Mouse (Mus musculus) embryonic facial prominence, embryonic 13.5 days (tissue): ENCODE measurements around the gene Large2. TPM values are rescaled to one million over a fixed set of nuclear protein-coding genes. Genes with fewer than 3 reads are reported as not detected.

Experiments used
- ATAC-seq: fragments of 200-750 bp; cut with Nextera tagmentation; 2 replicates; pipeline ENCODE4 v1.8.0; 2017; ENCODE audit warnings: low read depth; ENCODE audit not compliant: insufficient number of reproducible peaks, insufficient read depth, low FRiP score, low TSS enrichment
- H3K27ac ChIP-seq: fragments of 300-500 bp; sonication (generic); 2 replicates; pipeline ENCODE4 v1.5.1; 2015; ENCODE audit warnings: moderate library complexity, mild to moderate bottlenecking, inconsistent platforms
- H3K27me3 ChIP-seq: fragments of 300-500 bp; sonication (generic); 2 replicates; pipeline ENCODE4 v1.6.1; 2015; ENCODE audit warnings: mild to moderate bottlenecking, inconsistent platforms
- H3K36me3 ChIP-seq: fragments of 300-500 bp; sonication (generic); 2 replicates; pipeline ENCODE4 v1.6.1; 2015; ENCODE audit warnings: mild to moderate bottlenecking, inconsistent platforms
- H3K4me1 ChIP-seq: fragments of 300-500 bp; sonication (generic); 2 replicates; pipeline ENCODE4 v1.6.1; 2015; ENCODE audit warnings: inconsistent platforms
- H3K4me2 ChIP-seq: fragments of 300-500 bp; sonication (generic); 2 replicates; pipeline ENCODE4 v1.6.1; 2015; ENCODE audit warnings: moderate library complexity, mild to moderate bottlenecking, inconsistent platforms
- H3K4me3 ChIP-seq: fragments of 300-500 bp; sonication (generic); 2 replicates; pipeline ENCODE4 v1.5.1; 2015; ENCODE audit warnings: mild to moderate bottlenecking, inconsistent platforms
- H3K9ac ChIP-seq: fragments of 300-500 bp; sonication (generic); 2 replicates; pipeline ENCODE4 v1.6.1; 2015; ENCODE audit warnings: mild to moderate bottlenecking, inconsistent platforms
- H3K9me3 ChIP-seq: fragments of 300-500 bp; sonication (generic); 2 replicates; pipeline ENCODE4 v1.6.1; 2016; ENCODE audit warnings: inconsistent platforms
- WGBS: fragments of 180-500 bp; shearing (Covaris S2); methylation state at CpG from one replicate; pipeline ENCODE4 v1.1.7; 2015; ENCODE audit warnings: mixed read lengths; 5-methylcytosine and 5-hydroxymethylcytosine counted together
- polyA plus RNA-seq: library from polyadenylated mRNA; unstranded; fragments of >200 nt; fragmentation: Nextera tagmentation; extraction: Ambion mirVana; gene quantifications from 2 replicates; pipeline ENCODE4 v1.2.1, GENCODE M21; 2015

The Large2 gene
- polyA plus RNA-seq, 1 experiment from 2014 or later: 16.9 TPM

DNA sequence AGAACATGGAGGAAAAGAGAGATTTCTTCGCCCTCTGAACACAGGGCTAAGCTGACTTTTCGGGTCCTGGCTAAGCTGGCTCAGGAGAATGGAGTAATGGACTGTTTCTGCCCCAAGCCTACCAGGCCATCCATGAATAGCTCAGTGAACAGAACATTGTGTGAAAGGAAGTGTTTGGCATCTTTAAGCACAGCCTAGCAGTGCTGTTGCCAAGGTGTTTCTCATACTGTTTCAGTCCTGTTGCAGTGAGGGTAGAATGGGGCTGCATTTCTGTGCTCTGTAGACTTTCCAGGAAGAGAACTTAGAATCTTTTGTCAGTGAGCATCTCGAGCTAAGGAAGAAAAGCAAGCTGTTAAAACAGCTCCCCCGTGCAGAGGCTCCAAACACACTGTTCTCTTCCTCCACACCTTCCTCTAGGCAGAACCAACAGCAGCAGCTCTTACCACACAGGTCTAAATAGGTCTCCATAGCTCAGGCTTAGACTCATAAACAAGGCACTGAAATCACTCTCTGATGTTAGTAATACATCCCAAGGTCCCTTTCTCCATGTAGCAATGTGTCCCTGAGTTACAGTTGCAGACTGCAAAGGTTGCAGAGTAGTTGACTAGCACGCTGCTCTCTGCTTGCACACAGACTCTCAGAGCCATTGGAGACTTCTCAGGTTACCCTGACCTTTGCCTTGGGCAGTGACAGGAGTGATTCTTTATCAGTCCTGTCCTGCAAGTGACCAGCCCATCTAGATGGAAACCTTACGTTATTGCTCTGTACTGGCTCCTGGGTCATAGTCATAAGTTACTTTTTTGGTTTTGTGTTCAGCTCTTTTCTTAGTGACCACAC lies 24.9 kb downstream of the Large2 start:
- H3K9ac ChIP-seq: no peak overlapping the region
- H3K4me1 ChIP-seq: no peaks in the 10 kb centered on the region
- no peaks in the 10 kb centered on the region for H3K27me3 ChIP-seq
- H3K9me3 ChIP-seq: no peaks in the 10 kb centered on the region
- no peak overlapping the region for H3K27ac ChIP-seq
- no peak overlapping the region for H3K4me3 ChIP-seq
- peaks cover 76% of the 10 kb centered on the region for H3K36me3 ChIP-seq
- ATAC-seq: no peak
- H3K4me2 ChIP-seq: no peak overlapping the region
- WGBS: 54% methylated on average over 6 of the region's 6 CpGs

DNA sequence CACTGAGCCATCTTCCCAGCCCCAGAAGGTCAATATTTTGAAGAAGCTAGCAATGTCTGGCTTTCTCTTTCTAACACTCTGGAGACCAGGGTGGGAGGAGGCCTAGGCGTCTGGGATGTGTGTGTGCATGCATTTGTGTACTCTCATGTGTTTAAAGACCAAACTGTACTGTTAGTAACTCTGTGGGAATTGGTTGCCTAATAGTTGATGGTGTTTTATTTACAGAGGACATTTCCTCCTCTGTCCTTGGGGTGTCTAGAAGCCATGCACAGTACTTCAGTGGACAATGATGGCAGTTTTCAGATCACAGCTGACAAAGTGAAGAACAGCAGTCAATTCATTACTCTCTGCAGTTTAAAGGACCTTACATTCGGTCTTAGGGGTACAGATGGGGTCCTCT lies 27.5 kb downstream of the Large2 start:
- no peak overlapping the region for H3K4me3 ChIP-seq
- H3K4me2 ChIP-seq: no peak overlapping the region
- peaks cover 83% of the 10 kb centered on the region for H3K36me3 ChIP-seq
- WGBS: 90% methylated on average over 2 of the region's 2 CpGs
- H3K9me3 ChIP-seq: no peaks in the 10 kb centered on the region
- H3K9ac ChIP-seq: no peak overlapping the region
- H3K27me3 ChIP-seq: no peaks in the 10 kb centered on the region
- no peak for ATAC-seq
- no peak overlapping the region for H3K27ac ChIP-seq
- H3K4me1 ChIP-seq: no peaks in the 10 kb centered on the region

DNA sequence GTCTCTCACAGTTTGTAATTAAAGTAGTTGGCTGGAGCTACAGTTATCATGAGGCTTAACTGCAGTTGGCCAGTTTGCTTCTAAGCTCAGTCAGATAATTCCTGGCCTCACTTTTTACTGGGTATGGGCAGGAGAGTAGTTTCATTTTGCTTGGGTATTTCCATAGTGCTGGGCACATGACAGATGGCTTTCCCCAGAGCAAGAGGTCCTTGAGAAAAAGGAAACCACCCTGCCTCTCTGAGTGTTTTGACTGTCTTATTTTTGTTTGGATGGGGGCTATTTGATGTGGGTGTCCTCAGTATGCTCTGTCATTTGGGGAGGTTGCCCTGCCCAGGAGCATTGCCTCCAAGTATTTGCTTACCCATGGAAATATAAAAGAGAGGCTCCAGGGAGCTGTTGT lies 32.3 kb downstream of the Large2 start:
- no peak overlapping the region for H3K4me2 ChIP-seq
- H3K27ac ChIP-seq: no peak overlapping the region
- no peak overlapping the region for H3K9ac ChIP-seq
- H3K9me3 ChIP-seq: no peaks in the 10 kb centered on the region
- no peak overlapping the region for H3K4me3 ChIP-seq
- H3K27me3 ChIP-seq: no peaks in the 10 kb centered on the region
- no peak for ATAC-seq
- no peaks in the 10 kb centered on the region for H3K4me1 ChIP-seq
- H3K36me3 ChIP-seq: peaks cover 68% of the 10 kb centered on the region

DNA sequence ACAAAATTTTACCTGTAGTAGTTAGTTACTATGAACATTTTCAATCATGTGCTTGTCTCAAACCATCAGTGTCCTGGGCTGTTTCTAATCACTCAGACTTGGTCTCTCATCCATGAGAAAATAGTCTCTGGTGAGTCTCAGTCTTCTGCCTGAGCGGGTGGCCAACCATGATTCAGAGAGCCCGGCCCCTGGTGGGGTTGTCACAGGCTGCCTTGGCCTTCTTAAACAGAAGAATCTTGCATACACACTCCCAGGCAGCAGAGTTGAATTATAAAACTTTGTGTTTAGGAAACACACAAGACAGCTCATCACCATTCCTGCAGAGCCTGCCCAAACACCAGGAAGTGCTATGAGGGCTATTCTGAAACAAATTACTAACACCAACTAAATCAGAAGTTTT lies 42.8 kb downstream of the Large2 start:
- Histone ChIP-seq H3K27ac (no peak overlapping the region), H3K9me3 (no peaks in the 10 kb centered on the region), H3K4me3 (no peak overlapping the region), H3K36me3 (peaks cover 79% of the 10 kb centered on the region), H3K4me2 (no peak overlapping the region), H3K4me1 (no peaks in the 10 kb centered on the region), H3K27me3 (no peaks in the 10 kb centered on the region), H3K9ac (no peak overlapping the region)
- 95% methylated on average over 2 of the region's 2 CpGs for WGBS
- no peak for ATAC-seq

DNA sequence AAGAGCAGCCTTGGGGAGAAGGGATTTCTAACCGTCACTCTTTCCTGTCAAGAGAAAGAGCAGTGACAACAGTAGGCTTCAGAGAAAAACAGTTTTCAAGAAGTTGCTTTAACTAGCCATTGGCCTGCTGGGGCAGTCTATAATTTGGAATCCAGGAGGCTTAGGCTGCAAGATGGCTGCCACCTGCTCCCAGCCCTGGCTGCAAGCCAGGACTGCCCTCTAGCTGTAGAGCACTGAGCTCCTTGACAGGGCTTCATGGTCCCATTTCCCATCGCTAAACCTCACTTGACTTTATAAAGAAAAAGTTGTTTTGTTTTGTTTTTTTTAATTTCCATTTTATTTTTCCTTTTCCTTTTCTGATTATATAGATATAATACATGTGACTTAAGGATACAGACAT lies 43.3 kb downstream of the Large2 start:
- Histone ChIP-seq H3K9ac (no peak overlapping the region), H3K9me3 (no peaks in the 10 kb centered on the region), H3K27me3 (no peaks in the 10 kb centered on the region), H3K4me2 (no peak overlapping the region), H3K4me1 (no peaks in the 10 kb centered on the region), H3K4me3 (no peak overlapping the region), H3K36me3 (peaks cover 83% of the 10 kb centered on the region), H3K27ac (no peak overlapping the region)
- no peak for ATAC-seq
- 83% methylated on average over 2 of the region's 2 CpGs for WGBS

DNA sequence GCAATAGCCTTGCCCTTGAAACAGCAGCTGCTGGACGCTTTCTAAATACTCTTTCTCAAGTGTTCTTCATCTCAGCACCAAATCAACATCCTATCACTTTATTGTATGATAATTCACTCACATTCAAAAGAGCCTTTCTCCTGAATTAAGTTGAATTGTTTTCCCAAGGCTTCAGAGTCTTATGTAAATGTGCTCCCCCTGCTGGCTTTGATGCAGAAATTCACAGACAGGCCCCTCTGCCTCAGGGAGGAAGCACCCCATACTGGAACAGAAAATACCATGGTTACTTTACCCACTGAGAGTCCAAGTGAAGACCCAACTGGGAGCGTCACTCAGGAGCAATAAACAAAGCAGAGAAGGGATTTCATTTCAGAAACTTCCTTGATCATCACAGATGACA lies 43.8 kb downstream of the Large2 start:
- ATAC-seq: no peak
- no peak overlapping the region for H3K4me3 ChIP-seq
- H3K27ac ChIP-seq: no peak overlapping the region
- H3K36me3 ChIP-seq: peaks cover 83% of the 10 kb centered on the region
- no peak overlapping the region for H3K4me2 ChIP-seq
- H3K9ac ChIP-seq: no peak overlapping the region
- H3K27me3 ChIP-seq: no peaks in the 10 kb centered on the region
- no peaks in the 10 kb centered on the region for H3K4me1 ChIP-seq
- 63% methylated on average over 2 of the region's 2 CpGs for WGBS
- no peaks in the 10 kb centered on the region for H3K9me3 ChIP-seq

DNA sequence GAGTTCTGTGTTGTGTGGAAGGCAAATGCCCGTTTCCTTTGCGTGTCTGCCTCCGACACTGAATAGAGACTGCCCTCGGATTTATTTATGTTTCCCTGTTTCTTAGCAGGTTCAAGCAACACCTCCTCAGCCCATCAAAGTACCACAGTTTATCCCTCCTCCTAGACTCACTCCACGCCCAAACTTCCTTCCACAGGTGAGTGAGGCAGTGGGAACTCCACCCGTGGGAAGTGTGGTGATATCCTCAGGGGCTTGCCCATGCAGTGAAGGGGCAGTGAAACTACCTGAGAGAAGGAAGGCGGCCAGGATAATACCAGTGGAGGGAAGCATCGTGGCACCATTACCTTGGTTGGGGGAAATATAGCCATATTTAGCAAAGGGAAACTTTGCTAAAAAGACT lies 46.5 kb downstream of the Large2 start:
- no peak overlapping the region for H3K4me2 ChIP-seq
- H3K36me3 ChIP-seq: peaks cover 70% of the 10 kb centered on the region
- no peak overlapping the region for H3K27ac ChIP-seq
- H3K9ac ChIP-seq: no peak overlapping the region
- WGBS: 93% methylated on average over 8 of the region's 8 CpGs
- H3K9me3 ChIP-seq: no peaks in the 10 kb centered on the region
- no peak overlapping the region for H3K4me3 ChIP-seq
- no peak for ATAC-seq
- H3K27me3 ChIP-seq: no peaks in the 10 kb centered on the region
- H3K4me1 ChIP-seq: no peaks in the 10 kb centered on the region

DNA sequence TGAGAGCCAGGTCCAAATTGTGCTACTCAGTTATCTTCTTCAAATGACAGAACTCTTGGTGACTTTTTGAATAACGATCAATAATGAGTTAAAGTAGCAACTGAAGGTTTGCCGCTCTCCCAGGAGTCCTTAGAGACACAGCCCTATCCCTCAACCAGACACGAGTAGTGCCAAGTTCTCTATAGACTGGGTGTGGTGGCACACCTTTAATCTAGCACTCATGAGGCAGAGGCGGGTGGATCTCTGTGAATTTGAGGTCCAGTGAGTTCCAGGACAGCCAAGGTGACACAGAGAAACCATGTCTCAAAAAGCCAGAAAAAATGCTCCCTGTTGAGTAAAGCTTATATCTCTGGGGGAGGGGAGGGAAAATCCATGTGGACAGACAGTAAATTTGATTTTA lies 47.1 kb downstream of the Large2 start:
- H3K9ac ChIP-seq: no peak overlapping the region
- H3K27me3 ChIP-seq: no peaks in the 10 kb centered on the region
- no peak for ATAC-seq
- no peak overlapping the region for H3K4me2 ChIP-seq
- H3K9me3 ChIP-seq: no peaks in the 10 kb centered on the region
- no peak overlapping the region for H3K4me3 ChIP-seq
- H3K4me1 ChIP-seq: no peaks in the 10 kb centered on the region
- H3K27ac ChIP-seq: no peak overlapping the region
- 91% methylated on average over 4 of the region's 4 CpGs for WGBS
- peaks cover 72% of the 10 kb centered on the region for H3K36me3 ChIP-seq

DNA sequence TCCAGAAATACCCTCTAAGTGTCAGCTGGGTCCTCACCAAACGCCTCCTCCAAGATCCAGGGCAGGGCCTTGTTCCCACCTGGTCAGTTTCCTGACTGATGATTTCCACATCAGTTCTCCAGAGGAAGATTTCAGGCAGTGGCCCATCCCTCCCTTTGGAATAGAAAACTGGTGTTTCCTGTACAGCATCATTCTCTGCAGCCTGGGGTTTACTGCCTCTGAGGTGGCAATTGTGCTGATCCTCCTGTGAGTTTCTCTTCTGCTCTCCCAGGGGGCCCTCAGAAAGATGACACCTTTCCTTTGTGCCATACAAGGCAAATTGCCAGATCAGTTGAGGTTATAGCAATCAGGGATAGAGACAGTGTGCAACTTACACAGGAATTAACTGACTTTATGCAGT lies 48.4 kb downstream of the Large2 start:
- H3K4me2 ChIP-seq: no peak overlapping the region
- no peaks in the 10 kb centered on the region for H3K9me3 ChIP-seq
- no peaks in the 10 kb centered on the region for H3K27me3 ChIP-seq
- ATAC-seq: no peak
- no peak overlapping the region for H3K9ac ChIP-seq
- 71% methylated on average over 1 of the region's 1 CpGs for WGBS
- H3K36me3 ChIP-seq: peaks cover 72% of the 10 kb centered on the region
- H3K4me3 ChIP-seq: no peak overlapping the region
- peak overlapping the region; percentile 69 for H3K27ac ChIP-seq
- H3K4me1 ChIP-seq: no peaks in the 10 kb centered on the region

DNA sequence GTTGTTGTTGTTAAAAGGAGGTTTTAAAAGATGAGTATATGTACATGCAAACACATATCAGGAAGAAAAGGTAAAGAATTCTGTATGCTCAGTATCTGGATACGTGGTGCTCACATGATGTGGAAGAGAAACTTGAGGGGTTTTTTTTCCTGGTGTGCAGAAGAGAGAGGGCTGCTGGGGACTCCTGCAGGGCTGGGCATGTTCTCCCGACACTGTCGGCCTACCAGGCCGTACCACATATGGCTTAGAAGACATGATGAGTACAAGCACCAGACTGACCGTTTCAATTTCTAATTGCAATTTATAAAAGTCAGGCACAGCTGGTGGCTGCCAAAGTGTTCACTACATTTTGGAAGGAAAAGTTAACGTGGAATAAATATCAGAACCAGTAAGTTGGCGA lies 49.0 kb downstream of the Large2 start:
- H3K4me1 ChIP-seq: no peaks in the 10 kb centered on the region
- ATAC-seq: no peak

DNA sequence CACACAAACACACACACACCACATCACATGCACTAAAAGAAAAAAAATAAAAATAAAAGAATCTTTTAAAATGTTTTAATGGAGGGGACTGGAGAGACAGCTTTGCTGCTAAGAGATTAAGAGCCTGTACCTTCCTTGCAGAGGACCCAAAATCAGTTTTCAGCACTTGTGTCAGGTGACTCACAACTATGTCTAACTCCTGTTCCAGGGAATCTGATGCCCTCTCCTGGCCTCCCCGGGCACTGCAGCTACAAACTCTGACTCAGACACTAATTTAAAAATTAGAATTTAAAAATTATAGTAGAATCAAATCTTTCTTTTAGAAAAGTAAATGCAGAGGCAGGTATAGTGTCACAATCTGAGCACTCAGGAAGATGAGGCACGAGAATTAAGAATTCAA lies 52.0 kb downstream of the Large2 start:
- H3K9ac ChIP-seq: no peak overlapping the region
- no peaks in the 10 kb centered on the region for H3K9me3 ChIP-seq
- no peak overlapping the region for H3K27ac ChIP-seq
- 91% methylated on average over 2 of the region's 2 CpGs for WGBS
- H3K27me3 ChIP-seq: no peaks in the 10 kb centered on the region
- H3K4me2 ChIP-seq: no peak overlapping the region
- no peaks in the 10 kb centered on the region for H3K4me1 ChIP-seq
- H3K4me3 ChIP-seq: no peak overlapping the region
- peaks cover 52% of the 10 kb centered on the region for H3K36me3 ChIP-seq
- ATAC-seq: no peak

More for the DNA sequence above, 49.0 kb downstream of the Large2 start:
- no peak overlapping the region for H3K4me3 ChIP-seq
- H3K9me3 ChIP-seq: no peaks in the 10 kb centered on the region
- no peak overlapping the region for H3K9ac ChIP-seq
- WGBS: 86% methylated on average over 7 of the region's 7 CpGs
- H3K4me2 ChIP-seq: no peak overlapping the region
- no peak overlapping the region for H3K27ac ChIP-seq
- H3K36me3 ChIP-seq: peaks cover 72% of the 10 kb centered on the region
- no peaks in the 10 kb centered on the region for H3K27me3 ChIP-seq

DNA sequence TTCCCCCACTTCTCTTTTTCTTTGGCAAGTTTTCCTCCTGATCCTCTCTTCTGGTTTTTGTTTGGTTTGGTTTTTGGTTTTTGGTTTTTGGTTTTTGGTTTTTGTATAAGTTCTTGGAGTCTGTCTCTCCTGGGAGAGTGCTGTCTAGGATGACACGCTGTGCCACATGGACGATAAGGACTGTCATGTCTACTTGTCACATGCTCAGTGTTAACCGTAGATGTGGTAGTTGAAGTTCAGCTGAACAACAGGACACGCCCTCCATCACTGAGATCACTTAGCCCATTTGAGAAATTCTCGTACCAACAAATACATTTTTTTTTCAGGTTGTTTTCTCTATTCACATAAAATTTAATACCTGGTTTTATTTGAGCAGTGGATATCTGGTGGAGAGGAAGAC lies 57.4 kb downstream of the Large2 start:
- Histone ChIP-seq H3K4me2 (no peak overlapping the region), H3K4me3 (no peak overlapping the region), H3K36me3 (peaks cover 25% of the 10 kb centered on the region), H3K4me1 (peaks cover 8% of the 10 kb centered on the region), H3K9ac (no peak overlapping the region), H3K9me3 (no peaks in the 10 kb centered on the region), H3K27me3 (no peaks in the 10 kb centered on the region), H3K27ac (no peak overlapping the region)
- WGBS: 82% methylated on average over 5 of the region's 5 CpGs
- no peak for ATAC-seq
